Mouse (Mus musculus) midbrain, embryonic 12.5 days (tissue): ENCODE measurements around the gene Lipc. TPM values are rescaled to one million over a fixed set of nuclear protein-coding genes. Genes with fewer than 3 reads are reported as not detected.

Experiments used
- ATAC-seq: fragments of 200-750 bp; cut with Nextera tagmentation; 2 replicates; pipeline ENCODE4 v1.8.0; 2017; ENCODE audit warnings: low read depth, moderate TSS enrichment, moderate library complexity; ENCODE audit not compliant: low FRiP score
- H3K27ac ChIP-seq: fragments of 300-500 bp; sonication (generic); replicated peaks from 2 replicates; pipeline ENCODE4 v1.5.1; 2016; ENCODE audit warnings: mild to moderate bottlenecking
- H3K27me3 ChIP-seq: fragments of 300-500 bp; sonication (generic); 2 replicates; pipeline ENCODE4 v1.6.1; 2016; ENCODE audit warnings: mild to moderate bottlenecking
- H3K36me3 ChIP-seq: fragments of 300-500 bp; sonication (generic); 2 replicates; pipeline ENCODE4 v1.6.1; 2016
- H3K4me1 ChIP-seq: fragments of 300-500 bp; sonication (generic); 2 replicates; pipeline ENCODE4 v1.6.1; 2016
- H3K4me2 ChIP-seq: fragments of 300-500 bp; sonication (generic); replicated peaks from 2 replicates; pipeline ENCODE4 v1.6.1; 2016; ENCODE audit warnings: mild to moderate bottlenecking, moderate library complexity
- H3K4me3 ChIP-seq: fragments of 300-500 bp; sonication (generic); 2 replicates; pipeline ENCODE4 v1.5.1; 2016; ENCODE audit warnings: mild to moderate bottlenecking
- H3K9ac ChIP-seq: fragments of 300-500 bp; sonication (generic); replicated peaks from 2 replicates; pipeline ENCODE4 v1.6.1; 2016; ENCODE audit warnings: mild to moderate bottlenecking, moderate library complexity
- H3K9me3 ChIP-seq: fragments of 300-500 bp; sonication (generic); 2 replicates; pipeline ENCODE4 v1.6.1; 2016; ENCODE audit warnings: mild to moderate bottlenecking
- WGBS: fragments of 180-500 bp; shearing (Covaris S2); methylation state at CpG from one replicate; pipeline ENCODE4 v1.1.7; 2016; 5-methylcytosine and 5-hydroxymethylcytosine counted together
- polyA plus RNA-seq: library from polyadenylated mRNA; unstranded; fragments of >200 nt; fragmentation: Nextera tagmentation; extraction: Ambion mirVana; gene quantifications from 2 replicates; pipeline ENCODE4 v1.2.1, GENCODE M21; 2016

Gene Lipc
- polyA plus RNA-seq, 1 experiment from 2014 or later, result not detected

DNA sequence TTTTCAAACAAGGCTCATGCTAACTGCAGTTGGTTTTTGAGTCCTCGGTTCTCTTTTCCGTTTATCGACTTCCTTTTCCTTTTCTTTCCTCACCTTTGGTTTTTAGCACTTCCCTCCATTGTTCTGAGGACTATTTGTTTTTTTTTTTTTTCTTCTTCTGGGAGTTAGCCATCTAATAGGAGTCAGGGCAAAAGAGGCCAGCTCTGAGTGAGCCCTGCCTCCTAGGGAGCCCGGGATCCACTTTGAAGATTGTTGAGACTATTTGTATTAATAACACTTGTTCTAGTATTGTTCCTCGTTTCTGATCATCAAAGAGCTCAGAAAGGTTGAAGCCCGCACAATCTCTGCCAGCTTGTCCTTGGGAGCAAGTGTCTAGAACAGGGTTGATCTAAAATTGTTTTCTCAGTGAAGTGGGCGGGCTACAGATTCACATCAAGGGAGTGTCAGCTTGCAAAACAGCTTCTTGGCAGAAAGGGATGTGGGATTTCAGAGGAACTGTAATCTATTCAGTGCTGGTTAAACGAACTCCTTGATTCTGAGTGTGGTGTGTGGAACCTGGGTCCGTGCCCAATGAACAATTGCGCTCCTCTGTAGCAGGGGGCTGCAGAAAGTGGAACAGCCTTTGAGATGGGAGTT lies 103.8 kb downstream of the Lipc start:
- no peak for ATAC-seq

GRCm38 (mm10) chr9:70847627-70848051 lies 104.4 kb downstream of the Lipc start:
- no peak overlapping the region; the same call in 1 of the 2 replicates for H3K4me2 ChIP-seq

More for the DNA sequence above, 103.8 kb downstream of the Lipc start:
- H3K9me3 ChIP-seq, result no peaks in the 10 kb centered on the region
- no peak overlapping the region for H3K4me2 ChIP-seq
- H3K27me3 ChIP-seq, result no peaks in the 10 kb centered on the region
- no peak overlapping the region for H3K27ac ChIP-seq
- no peaks in the 10 kb centered on the region for H3K4me1 ChIP-seq
- H3K36me3 ChIP-seq, result no peaks in the 10 kb centered on the region
- WGBS, result 60% methylated on average over 10 of the region's 10 CpGs
- H3K4me3 ChIP-seq, result no peak overlapping the region
- H3K9ac ChIP-seq, result no peak overlapping the region

GRCm38 (mm10) chr9:70843270-70843669 lies 108.8 kb downstream of the Lipc start:
- Histone ChIP-seq H3K4me1 (no peaks in the 10 kb centered on the region), H3K9me3 (no peaks in the 10 kb centered on the region), H3K4me2 (no peak overlapping the region), H3K36me3 (no peaks in the 10 kb centered on the region), H3K4me3 (no peak overlapping the region), H3K27me3 (no peaks in the 10 kb centered on the region), H3K27ac (no peak overlapping the region), H3K9ac (no peak overlapping the region)
- ATAC-seq, result no peak
- WGBS, result 84% methylated on average over 4 of the region's 4 CpGs

More at GRCm38 (mm10) chr9:70847627-70848051, 104.4 kb downstream of the Lipc start:
- ATAC-seq, result no peak
- Histone ChIP-seq H3K4me3 (no peak overlapping the region), H3K9me3 (no peaks in the 10 kb centered on the region), H3K27me3 (no peaks in the 10 kb centered on the region), H3K27ac (no peak overlapping the region), H3K4me1 (no peaks in the 10 kb centered on the region), H3K9ac (no peak overlapping the region), H3K36me3 (no peaks in the 10 kb centered on the region)
- WGBS, result 45% methylated on average over 8 of the region's 8 CpGs

DNA sequence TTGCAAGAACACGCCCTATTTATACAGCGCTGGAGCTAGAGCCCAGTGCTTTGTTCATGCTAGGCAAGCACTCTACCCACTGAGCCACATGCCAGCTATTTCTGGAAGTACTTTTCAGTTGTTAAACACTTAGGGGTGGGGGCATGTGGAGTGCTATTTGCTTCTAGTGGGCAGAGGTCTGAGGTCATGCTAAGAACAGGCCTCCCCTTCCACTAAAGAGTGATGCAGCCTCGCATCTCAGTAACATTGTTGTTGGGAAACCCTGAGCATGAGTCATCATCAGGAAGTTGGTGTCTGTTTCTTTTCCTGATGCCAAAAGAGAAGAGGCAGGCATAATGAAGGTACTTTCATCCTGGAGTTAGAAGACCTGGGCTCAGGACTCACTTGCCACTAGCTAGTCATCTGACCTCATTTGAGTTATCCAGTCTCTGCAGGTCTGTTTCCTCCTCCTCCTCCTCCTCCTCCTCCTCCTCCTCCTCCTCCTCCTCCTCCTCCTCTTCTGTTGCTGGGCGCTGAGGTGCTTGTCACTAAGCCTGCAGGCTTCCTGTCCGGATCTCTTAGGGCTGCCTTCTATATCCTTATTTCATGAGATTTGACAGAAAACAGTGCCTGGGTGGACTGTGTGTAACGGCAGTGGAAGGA lies 109.6 kb downstream of the Lipc start:
- no peak overlapping the region for H3K4me2 ChIP-seq
- no peak overlapping the region for H3K4me3 ChIP-seq
- ATAC-seq, result no peak
- H3K36me3 ChIP-seq, result no peaks in the 10 kb centered on the region
- no peak overlapping the region for H3K9ac ChIP-seq
- no peaks in the 10 kb centered on the region for H3K9me3 ChIP-seq
- H3K27ac ChIP-seq, result no peak overlapping the region
- H3K27me3 ChIP-seq, result no peaks in the 10 kb centered on the region
- H3K4me1 ChIP-seq, result no peaks in the 10 kb centered on the region
- 81% methylated on average over 5 of the region's 6 CpGs for WGBS

DNA sequence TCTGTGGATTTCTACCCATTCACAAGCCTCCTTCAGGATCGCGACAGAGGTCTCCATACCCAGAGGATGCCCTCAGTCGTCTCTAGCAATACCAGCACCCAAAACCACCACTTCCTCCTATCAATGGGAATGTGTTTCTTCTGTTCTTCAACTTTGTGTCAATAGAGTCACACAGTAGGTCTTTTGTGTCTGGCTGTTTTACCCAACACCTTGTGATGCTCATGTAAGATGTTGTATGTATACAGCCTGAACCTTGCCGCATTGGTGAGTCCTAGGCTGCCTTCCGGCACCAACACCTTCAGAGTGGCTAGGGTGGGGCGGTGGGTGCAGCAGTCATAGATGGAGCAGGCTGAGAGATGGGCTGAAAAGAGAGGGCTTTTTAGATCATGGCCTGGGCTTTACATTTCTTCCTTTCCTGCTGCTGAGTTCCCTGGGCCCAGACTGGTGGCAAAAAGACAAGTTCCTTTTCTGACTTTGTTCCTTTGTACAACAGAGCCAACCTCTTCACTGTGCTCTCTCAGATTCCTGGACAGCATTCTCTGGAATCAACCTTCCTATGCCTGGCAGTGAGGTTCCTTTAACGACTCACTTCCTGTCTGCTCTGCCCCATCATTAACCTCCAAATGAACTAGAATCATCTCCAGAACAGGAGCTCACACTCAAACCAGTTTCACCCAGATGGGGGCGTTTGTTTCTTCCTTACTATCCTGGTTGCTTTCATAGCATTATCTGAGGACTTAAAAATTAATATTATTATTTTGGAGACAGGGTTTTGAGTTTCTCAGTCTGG lies 110.4 kb downstream of the Lipc start:
- ATAC-seq, result no peak
- no peak overlapping the region for H3K4me3 ChIP-seq
- no peak overlapping the region for H3K27ac ChIP-seq
- WGBS, result 89% methylated on average over 8 of the region's 8 CpGs
- no peaks in the 10 kb centered on the region for H3K27me3 ChIP-seq
- H3K36me3 ChIP-seq, result no peaks in the 10 kb centered on the region
- H3K4me2 ChIP-seq, result no peak overlapping the region
- H3K4me1 ChIP-seq, result no peaks in the 10 kb centered on the region
- H3K9me3 ChIP-seq, result no peaks in the 10 kb centered on the region
- H3K9ac ChIP-seq, result no peak overlapping the region

GRCm38 (mm10) chr9:70840861-70841341 lies 111.1 kb downstream of the Lipc start:
- WGBS, result 64% methylated on average over 6 of the region's 6 CpGs
- Histone ChIP-seq H3K36me3 (no peaks in the 10 kb centered on the region), H3K4me1 (no peaks in the 10 kb centered on the region), H3K27me3 (no peaks in the 10 kb centered on the region), H3K4me3 (no peak overlapping the region), H3K4me2 (no peak overlapping the region), H3K9ac (no peak overlapping the region), H3K9me3 (no peaks in the 10 kb centered on the region), H3K27ac (no peak overlapping the region)
- no peak for ATAC-seq

DNA sequence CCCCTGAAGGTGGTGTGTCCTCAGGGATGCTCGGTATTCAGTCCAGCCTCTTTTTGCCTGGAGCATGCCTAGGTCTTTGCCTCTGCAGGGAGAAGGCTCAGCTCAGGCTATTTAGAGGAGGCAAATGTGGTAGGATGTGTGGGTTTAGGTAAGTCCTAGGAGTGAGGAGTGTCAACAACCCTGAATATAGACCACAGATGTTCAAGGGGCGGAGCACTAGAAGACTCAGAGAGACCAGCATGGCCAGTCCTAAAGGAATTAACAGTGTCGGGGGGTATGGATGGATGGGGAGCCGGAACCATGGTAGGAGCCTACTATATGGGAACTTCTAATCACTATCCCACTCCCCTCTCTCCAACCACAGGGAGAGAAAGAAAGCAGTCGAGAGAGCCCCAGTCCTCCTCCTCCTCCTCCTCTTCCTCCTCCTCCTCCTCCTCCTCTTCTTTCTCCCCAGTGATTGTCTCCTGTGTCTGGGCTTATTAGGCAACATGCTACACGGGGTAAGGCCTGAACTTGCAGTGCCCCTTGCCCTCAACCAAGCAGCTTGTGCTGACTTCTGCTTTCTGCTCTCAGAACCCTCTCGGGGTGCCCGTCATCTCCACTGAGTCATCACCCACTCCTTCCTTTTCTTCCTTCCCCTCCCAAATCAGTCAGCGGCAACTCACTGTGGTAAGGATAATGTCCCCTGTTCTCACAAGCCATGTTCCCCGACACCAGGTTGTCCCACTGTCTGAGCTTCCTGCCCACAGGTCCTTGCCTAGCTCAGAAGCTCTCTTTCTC lies 113.7 kb downstream of the Lipc start:
- H3K4me2 ChIP-seq, result no peak overlapping the region
- no peaks in the 10 kb centered on the region for H3K36me3 ChIP-seq
- H3K4me3 ChIP-seq, result no peak overlapping the region
- no peaks in the 10 kb centered on the region for H3K4me1 ChIP-seq
- no peak for ATAC-seq
- no peak overlapping the region for H3K9ac ChIP-seq
- H3K9me3 ChIP-seq, result no peaks in the 10 kb centered on the region
- no peaks in the 10 kb centered on the region for H3K27me3 ChIP-seq
- no peak overlapping the region for H3K27ac ChIP-seq
- WGBS, result 87% methylated on average over 10 of the region's 10 CpGs

GRCm38 (mm10) chr9:70834730-70835154 lies 117.3 kb downstream of the Lipc start:
- no peak for ATAC-seq
- Histone ChIP-seq H3K4me1 (no peaks in the 10 kb centered on the region), H3K4me3 (no peak overlapping the region), H3K4me2 (no peak overlapping the region), H3K9me3 (no peaks in the 10 kb centered on the region), H3K9ac (no peak overlapping the region), H3K27me3 (no peaks in the 10 kb centered on the region), H3K36me3 (no peaks in the 10 kb centered on the region), H3K27ac (0 out of 2 replicates have a peak overlapping the region, but pooled peaks have one; percentile 2)
- 64% methylated on average over 4 of the region's 4 CpGs for WGBS

DNA sequence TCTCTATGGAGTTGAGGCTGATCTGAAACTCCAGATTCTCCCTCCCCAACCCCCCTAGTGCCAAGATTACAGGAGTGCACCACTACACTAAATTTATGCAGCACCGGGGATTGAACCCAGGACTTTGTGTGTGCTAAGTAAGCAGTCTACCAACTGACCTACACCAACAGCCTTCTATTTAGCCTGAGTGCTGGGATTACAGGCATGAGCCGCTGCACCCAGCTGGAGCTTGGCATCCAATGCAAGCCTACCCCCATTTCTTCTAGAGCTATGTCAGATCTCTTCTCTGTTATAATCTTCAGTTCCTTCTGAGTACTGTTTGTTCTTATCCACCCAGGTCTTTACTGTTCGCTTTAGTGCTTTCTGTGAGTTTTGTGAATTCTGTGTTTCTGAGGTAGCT lies 117.8 kb downstream of the Lipc start:
- no peaks in the 10 kb centered on the region for H3K9me3 ChIP-seq
- H3K36me3 ChIP-seq, result no peaks in the 10 kb centered on the region
- no peaks in the 10 kb centered on the region for H3K4me1 ChIP-seq
- WGBS, result 87% methylated on average over 3 of the region's 3 CpGs
- H3K27ac ChIP-seq, result peak overlapping the region; percentile 2; the same call in 1 of the 2 replicates
- H3K4me2 ChIP-seq, result no peak overlapping the region
- no peaks in the 10 kb centered on the region for H3K27me3 ChIP-seq
- no peak for ATAC-seq
- H3K9ac ChIP-seq, result no peak overlapping the region
- no peak overlapping the region for H3K4me3 ChIP-seq

DNA sequence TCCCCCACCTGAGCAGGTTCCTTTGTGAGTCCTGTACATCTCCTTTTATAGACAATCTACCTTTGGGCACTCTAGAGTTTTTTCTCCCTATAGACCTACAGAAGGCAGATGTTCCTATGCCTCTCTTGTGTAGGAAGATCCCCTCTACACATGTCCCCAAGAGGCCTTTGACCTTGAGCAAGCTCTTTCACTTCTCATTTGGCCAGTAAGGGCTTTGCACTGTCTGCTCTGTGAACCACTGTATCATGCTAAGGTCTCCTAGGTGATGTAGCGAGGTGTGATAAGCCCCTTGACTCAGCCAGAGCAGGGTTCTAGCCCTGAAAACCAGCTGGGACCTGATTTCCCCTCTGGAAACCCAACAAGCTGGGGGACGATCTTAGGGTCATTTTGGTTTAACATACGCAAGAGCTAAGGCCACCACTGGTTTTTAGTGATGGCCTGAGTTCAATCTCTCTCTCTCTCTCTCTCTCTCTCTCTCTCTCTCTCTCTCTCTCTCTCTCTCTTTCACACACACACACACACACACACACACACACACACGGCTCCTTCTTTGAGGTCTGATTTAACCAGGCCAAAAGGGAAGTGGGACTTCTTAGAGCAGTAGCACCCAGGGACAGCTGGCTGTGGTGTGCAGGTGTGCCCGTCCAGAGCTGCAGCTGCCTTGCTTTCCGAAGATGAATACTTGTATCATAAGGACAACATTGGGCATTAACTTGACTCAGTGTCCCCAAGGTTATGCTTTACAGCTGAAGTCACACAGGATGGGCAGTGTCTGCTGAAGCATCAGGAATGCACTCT lies 118.7 kb downstream of the Lipc start:
- no peak overlapping the region for H3K27ac ChIP-seq
- H3K4me2 ChIP-seq, result no peak overlapping the region
- H3K36me3 ChIP-seq, result no peaks in the 10 kb centered on the region
- H3K4me1 ChIP-seq, result no peaks in the 10 kb centered on the region
- no peaks in the 10 kb centered on the region for H3K9me3 ChIP-seq
- H3K27me3 ChIP-seq, result no peaks in the 10 kb centered on the region
- no peak for ATAC-seq
- no peak overlapping the region for H3K4me3 ChIP-seq
- 86% methylated on average over 6 of the region's 6 CpGs for WGBS
- no peak overlapping the region for H3K9ac ChIP-seq

- no peaks in the 10 kb centered on the region for H3K36me3 ChIP-seq
- no peak overlapping the region for H3K4me2 ChIP-seq
- WGBS, result 83% methylated on average over 7 of the region's 7 CpGs
- no peaks in the 10 kb centered on the region for H3K9me3 ChIP-seq
- H3K4me3 ChIP-seq, result no peak overlapping the region
- no peak overlapping the region for H3K27ac ChIP-seq
- ATAC-seq, result no peak
- H3K27me3 ChIP-seq, result no peaks in the 10 kb centered on the region
- no peaks in the 10 kb centered on the region for H3K4me1 ChIP-seq
- no peak overlapping the region for H3K9ac ChIP-seq
Measured at GRCm38 (mm10) chr9:70832231-70832630, 119.8 kb downstream of the Lipc start.
